Mouse (Mus musculus): ENCODE data around the gene Cadps2. TPM values are rescaled to one million over a fixed set of nuclear protein-coding genes. Genes with fewer than 3 reads are reported as not detected.

Gene Cadps2
- total RNA-seq (2021): 1 to 10 TPM; 1.9 to 2.1 TPM
- long read RNA-seq, experiment 1: 0 reads
- long read RNA-seq, experiment 2, partial matches to known transcripts: 0 of 1 reads
- long read RNA-seq, experiment 2, other reads (novel, unspliced or antisense): 1 of 1 reads

DNA sequence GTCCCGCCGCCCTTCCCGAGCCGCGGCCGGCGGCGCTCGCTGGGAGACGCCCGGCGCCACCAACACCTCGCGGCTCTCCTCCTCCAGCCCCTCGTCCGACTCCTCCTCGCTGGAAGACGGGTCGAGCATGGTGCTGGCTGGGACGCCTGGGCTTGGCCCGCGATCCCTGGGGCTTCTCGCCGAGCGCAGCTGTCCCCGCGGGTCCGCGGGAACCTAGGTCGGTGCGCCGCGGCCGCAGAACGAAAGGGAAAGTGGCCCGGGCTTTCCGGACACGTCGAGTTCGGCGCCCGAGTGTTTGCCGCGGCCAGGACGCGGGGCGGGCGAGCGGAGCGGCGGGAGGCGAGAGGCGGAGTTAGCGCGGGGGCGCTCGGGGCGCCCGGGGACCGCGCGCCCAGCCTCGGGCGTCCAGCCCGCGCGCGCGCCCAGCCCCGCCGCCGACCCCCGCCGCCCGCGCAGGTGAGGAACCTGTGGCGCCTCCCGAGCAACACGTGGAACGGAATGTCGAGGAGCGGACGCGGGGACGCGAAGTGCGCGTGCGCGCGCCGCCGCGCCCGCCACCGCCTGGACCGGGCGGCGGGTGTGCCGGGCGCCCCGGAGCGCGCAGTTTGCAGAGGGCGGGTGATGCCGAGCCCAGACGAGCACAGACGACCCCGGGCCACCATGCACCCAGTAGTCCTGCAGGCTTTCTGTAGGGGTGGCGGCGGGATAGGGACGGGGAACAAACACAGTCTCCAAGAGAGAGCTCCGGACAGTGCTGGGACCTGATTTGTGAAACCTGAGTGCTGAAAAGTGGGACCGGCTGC is at the start of gene Cadps2:
Cadps2 (minus strand) TSS at position 413 of the 803 bp plus-strand sequence.
- DNase-seq: peak; percentile 69 to 70

DNA sequence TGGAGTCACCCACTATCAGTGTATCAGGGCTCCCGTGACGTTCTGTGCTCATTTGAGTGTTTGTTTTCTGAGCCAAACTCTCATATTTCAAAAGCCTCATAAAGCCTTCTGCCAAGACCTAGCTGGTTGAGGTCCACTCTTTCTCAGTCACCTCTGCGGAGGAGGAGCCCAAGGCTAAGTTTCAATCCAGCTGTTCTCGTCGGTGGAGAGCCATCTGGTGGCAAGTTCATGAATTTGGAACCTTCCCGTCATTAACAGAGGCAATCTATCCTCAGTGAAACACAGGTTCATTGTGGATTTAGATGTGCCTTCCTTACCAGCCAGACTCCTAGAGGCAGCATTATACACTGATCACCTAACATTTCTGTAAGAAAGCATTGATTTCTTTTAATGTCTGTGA is 47.2 kb upstream of the Cadps2 start:
- peak; percentile 9 to 30 for DNase-seq

DNA sequence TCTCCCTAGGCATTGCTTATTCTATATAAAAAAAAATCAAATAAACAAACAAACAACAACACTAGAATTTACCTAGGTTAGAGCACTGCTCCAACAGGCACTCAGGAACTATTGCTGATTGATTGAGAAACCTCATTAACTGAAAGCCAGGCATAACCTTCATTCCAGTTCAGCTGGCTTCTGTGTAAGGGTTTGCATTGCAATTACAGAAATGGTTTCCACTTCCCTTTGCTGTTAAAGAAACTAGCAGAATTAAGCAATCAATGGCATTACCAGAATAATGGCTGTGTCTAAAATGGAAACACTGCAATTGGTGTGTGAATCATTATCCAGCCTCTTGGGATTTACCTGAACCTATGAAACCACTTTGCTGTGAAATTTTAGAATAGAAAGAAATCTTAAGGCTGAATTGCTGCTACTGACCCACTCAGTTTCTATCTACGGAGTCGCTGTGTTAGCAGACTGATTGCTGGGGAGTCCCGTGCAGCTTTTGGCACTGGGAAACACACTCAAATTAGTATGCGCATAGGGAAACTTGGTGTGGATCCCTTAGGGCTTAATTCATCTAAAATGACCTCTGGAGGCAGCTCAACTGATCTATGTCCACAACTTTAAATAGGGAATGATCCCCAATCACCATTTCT is 37.7 kb upstream of the Cadps2 start:
- DNase-seq: no peak

DNA sequence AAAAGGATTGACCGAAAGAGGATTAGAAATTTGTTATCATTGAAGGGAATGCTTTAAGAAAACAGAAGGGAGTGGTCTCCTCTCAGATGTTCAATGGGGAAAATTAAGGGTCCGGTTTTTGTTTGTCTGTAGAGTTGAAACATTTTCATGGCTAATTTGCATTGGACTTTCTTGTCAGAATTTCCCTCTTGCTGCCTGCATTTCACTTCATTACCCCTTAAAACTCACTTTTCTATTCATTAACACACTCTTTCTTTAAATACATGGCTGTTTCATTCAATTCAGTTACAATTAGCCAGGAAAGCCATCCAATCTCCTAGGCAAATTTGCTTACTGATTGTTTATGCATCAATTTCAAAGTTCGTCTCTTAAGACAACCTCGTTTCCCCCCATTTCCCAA is 37.1 kb upstream of the Cadps2 start:
- DNase-seq: no peak

DNA sequence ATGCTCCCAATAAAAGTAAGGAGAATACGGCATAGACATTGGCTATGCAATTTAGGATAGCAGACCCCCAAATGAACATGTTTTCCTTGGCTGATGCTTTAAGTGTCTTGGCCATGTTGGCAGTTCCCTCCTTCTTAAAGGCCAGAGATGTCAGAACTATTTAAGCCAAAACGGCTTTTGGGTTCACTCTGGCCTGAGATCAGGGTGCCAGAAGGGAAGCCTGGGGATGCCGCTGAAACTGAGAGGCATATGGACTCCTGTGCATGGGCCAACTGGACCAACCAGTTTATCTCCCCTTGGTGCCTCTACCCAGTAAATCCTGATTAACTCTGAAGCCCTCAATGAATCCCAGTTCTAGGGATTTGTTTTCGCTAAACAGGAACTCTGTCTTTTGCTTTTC is 34.6 kb upstream of the Cadps2 start:
- no peak for DNase-seq

DNA sequence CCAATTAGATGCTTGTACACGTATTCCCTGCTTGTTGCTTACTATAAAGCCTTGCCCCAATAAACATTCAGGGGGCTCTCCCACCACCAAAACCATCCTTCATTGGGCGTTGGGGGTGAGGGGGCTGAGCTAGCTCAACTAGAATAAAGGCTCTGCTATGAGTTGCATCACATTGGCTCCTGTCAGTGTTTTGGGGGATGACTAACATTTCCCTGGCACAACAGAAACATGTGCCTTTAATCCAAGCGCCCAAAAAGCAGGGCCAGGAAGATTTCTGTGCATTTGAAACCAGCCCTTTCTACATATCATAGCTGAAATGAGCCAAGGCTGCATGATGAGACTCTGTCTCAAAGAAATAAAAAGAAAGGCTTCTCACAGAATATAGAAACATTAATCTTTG is 34.0 kb upstream of the Cadps2 start:
- no peak for DNase-seq

DNA sequence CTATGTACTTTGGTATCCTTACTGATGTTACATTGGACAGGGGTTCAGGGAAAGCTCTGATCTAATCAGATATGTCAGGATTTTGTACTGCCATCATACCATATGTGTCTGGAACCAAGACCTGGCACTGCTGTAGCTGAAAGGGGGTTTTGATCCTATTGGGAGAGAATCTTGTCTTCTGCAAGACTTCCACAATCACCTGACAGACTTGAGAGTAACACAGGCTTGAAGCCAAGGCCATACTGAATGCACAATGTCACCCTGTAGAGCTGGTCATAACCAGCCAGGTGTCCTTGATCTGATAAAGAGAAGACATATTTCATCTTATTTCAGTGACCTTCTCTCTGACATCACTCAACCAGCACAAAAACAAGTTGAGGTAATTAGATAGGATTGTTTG is 30.8 kb upstream of the Cadps2 start:
- no peak for DNase-seq

DNA sequence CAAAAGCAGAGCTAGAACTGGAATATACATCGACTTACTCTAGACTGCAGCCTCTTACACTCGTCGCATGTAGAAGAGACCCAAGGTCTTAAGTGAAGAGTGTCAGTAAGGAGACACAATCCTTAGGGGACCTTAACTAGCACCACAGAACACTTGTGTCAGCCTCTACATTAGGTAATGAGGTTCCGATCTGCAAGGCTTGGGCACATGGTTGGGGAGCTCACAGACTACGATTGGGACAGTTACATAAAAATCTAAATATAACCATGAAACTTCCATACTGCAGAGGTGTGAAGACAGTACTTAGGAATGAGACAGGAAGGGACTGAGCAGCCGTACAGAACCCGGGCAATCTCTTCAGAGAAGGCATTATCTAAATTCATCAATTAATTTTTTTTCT is 27.1 kb upstream of the Cadps2 start:
- DNase-seq: no peak

DNA sequence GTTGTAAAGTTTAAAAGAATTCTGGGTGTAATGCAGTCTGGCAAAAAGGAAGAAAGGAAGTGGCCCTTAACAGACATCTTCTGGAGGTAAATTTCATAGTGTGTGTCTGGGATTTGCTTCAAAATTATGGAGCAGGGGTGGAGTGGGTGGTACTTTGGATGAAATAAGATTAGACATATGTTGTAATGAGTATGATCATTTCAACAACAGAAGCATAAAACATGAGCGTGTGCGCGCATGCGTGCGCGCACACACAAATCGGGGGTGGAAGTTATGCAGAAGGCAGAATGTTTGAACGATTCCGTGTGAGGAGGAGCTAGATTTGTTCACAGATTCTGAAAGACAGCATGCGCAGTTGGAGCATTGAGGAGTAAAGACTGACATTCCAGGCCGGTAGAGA is 14.2 kb upstream of the Cadps2 start:
- no peak for DNase-seq

DNA sequence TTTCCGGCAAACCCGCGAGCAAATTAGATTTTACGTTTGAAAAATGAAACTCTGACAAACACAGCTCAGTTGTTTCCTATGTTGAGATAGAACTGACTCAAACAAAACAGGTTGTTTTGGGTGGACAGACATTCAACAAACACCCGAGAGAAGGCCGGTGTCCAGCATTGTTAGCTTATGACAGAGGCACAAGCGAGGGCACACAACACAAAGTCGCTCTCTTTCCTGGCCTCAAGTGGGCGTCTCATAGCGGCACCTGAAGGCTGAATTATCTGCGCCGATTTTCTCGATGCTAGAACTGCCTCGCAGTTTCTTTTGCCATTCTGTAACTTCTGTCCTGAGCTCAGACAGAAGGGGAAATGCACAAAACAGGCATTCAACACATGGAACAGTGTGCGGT is 780 bp upstream of the Cadps2 start:
- DNase-seq: peak; percentile 3 to 18

DNA sequence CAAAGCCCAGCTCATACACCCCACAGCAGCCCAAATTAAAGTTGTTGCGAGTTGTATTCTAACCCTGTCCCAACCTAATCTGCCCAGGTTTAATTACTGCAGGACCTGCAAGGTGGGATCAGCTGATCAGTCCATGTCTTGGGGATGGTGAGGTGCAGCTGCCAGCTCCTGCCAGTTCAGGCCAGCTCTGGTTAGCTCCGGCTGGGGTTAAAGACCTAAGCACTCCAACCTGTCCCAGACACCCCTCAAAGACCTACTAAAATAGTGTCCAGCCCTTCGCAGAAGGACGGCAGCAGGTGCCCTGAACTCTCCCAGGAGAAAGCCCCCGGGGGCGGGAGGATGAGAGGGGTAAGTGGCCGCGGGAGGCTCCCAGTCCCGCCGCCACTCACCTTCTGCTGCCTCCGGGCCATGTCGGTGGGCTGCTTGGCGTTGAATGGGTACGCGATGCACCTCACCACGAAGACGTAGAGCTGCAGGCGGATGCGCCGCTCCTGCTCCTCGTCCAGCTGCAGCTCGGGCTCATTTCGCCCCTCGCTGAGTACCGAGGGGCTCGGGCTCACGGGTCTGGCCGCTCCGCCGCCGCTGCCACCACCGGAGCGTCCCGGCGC is 716 bp downstream of the Cadps2 start:
- DNase-seq: peak in 1 of 2 experiments; percentile 15

DNA sequence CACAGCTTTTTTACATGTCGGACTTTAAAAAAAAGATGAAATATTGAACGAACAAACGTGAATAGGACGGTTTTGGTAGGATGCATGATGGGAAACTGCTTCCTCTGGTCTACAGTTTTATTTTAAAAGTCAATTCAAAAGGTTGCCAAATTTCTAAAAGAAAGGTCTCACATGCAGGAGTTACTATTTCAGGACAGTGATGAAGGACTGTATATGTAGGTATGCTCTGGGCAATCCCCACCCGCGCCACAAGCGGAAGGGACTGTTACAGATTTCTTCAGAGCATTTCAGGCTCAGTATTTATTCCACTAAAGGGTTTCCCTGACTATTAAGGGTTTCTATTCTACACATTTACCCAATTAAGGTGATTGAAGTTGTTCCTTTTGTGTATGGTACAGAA is 1.6 kb downstream of the Cadps2 start:
- no peak for DNase-seq

DNA sequence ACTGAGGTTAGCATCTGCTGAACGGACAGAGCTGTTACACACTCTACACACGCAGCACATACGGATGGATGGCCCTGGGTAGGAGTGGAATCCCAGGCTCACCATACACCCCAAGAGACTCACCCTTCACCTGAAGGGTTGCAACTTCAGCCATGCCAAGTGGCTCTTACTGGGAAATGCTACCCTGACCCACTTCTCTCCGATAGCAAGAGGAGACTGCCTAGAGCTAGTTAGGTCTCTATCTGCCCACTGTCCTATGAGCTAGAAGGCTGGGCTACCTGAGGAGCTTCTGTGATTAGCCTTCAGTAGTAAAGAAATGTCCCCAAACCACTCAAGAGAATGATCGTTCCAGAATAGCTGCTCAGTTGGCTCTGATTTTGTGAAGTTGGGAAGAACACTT is 2.1 kb downstream of the Cadps2 start:
- no peak for DNase-seq

DNA sequence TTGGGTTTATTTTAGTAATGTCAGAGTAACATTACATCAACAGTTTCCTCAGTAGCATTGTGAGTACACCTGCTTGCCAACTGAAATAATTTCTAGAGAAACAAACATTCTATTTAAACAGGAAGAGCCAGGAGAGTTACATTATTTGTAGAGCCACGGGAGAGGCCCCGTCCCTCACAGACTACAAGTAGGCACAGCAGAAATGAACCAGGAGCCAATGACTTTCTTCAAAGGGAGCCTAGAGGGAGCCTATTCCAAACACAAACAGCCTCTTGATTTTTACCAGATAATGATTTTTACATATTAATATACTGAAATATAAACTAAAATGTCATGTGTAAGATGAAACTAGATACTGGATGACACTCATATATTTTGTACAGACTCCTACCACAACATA is 2.5 kb downstream of the Cadps2 start:
- DNase-seq: no peak

DNA sequence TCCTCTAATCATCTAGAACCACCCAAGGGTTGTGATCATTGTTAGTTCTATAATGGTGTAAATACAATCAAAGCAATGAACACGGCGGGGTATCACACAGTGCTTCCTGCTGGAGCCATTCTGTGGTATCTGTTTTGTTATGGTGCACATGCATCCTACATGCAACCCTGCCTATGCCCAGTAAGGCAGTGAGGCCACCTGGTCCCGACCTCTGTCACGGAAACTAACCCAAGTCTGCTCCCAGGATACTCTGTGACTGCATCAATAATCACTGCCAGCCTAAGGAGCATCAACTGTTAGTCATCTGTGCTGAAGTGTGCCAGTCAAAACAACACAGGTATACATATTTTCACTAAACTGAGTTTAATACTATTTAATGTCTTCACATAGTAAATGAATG is 3.7 kb downstream of the Cadps2 start:
- DNase-seq: no peak

DNA sequence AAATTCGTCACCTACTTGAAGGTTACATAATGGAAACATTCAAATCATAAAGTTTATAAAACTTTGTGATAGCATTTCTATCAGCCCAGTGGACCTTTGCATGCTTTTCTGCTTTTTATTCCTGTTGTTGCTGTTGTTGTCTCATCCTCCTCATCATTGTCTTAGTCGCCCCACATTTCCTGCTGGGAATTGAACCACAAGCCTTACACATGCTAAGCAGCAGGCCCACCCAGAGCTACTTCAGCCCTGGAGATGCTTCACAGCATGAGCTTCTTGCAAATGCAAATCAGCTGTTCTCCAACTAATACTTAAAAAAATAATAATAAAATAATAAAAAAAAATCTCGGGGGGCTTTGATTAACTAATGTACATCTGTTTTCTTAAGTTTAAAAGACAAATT is 8.5 kb downstream of the Cadps2 start:
- DNase-seq: no peak

DNA sequence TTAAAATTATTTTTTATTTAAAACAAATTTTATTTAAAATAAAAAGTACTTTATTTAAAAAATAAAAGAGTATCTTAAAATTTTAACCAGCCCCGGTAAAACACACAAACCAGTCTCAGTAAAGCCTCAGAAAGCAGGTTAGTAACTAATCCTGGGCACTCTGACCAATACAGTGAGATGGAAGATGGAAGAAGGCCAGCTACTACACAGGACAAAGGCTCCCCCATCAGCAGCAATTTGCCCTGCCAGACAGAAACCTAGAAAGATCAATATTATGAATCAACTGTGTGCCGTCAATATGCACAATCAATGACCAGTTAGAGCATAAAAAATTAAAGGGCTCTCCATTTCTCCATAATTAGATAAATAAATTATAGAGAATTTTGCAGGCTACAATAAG is 9.9 kb downstream of the Cadps2 start:
- no peak for DNase-seq

DNA sequence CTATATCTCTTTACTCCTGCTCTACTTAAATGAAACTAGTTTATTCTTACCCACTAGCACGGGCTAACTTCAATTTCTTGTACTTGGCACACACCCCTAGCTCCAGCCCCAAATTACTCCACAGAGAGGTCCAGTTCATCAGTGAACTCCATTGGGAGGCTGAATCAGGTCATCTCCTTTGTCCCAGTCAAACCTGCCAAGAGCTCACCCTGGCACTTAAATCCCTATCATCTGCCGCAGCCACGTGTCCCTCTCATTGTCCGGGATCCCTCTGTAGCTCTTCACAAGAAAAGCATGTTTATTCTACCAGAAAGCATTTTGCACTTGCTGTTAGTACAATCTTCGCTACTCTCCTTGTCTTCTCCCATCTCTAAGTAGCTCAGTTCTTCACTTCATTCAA is 17.4 kb downstream of the Cadps2 start:
- no peak for DNase-seq

DNA sequence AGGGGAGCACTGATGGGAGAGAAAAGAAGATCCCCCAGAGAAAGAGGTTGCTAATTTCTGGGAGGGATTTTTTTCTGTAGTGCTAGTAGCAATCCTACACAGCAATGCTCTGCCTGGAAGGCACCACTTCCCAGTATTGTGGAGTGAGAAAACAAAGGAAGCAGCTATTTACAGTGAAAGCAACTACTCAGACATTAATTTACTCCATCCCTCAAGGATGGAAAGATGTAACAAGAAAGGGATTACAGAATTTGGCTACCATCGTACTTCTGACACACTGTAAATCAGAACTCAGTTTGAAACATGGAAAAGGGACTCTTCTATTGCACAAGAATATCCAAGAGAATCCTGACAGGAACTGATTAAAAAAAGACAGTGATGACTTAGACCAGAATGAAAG is 29.1 kb downstream of the Cadps2 start:
- no peak for DNase-seq

DNA sequence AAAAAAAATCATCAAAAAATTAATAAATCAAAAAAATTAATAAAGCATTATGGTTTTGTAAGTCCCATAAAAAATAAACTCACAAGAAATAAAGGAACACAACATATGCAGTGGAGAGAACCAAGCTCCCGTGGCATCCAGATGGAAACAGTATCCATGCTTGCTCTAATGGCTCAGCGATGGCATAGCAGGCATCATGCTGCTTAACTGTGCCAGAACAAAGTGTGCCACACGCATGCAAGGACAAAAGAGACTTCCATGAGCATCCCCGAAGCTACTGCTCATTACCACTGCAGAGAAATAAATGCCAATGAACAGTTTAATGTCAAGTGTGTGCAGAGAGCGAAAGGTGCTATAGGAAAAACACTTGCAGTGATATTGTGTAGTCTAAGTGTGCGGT is 29.9 kb downstream of the Cadps2 start:
- no peak for DNase-seq

DNA sequence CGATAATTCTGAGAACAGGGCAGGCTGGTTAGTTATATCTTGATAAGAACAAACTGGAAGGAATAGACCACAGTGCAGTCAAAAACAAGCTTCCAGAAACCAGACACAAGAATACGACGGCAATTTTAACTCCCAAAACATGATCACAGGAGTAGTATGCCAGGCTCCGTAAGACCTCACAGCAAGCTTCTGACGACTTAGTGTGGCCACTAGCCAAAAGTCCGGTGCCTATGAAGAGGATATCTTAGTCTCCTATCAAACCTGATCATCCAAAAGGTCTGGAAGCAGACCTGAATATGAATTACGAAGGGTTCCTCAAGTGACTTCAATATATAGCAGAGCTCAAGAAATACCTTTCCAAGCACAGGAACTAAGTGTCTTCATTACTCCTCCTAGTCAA is 33.9 kb downstream of the Cadps2 start:
- DNase-seq: no peak

DNA sequence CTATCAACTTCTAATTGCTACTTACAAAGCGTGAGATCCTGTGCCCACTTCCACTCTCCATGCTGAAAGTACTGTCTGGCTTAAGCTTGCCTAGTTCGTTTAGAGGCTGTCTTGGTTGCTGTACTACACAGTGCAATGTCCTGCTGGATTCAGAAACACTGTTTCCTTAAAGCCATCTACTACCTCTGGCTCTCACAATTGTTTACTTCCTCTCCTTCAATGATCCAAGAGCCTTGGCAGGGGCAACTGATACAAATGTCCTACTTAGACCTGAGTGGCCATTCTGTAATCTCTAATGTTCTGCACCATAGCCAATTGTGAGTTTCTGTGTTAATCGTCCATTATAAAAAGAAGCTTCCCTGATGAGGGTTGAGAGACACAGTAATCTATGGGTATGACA is 47.4 kb downstream of the Cadps2 start:
- DNase-seq: peak; percentile 3 to 24

DNA sequence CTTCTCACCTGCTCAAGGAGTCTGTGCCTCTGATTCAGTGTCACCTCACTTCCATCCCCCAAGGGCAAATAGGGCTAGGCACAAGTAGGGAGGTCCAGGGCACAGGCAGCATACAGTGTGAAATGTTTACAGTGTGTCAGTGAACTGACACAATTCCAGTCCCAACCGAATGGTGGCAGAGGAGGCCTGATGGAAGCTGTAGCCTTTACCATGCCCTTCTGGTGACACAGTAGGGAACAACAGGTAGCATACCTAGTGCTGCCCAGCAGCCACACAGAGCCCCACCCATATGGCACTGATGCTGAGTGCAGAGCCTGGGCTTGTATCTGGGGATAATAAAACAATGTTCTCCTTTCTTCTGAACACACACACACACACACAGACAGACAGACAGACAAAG is 61.6 kb downstream of the Cadps2 start:
- no peak for DNase-seq
